Mouse (Mus musculus) heart, embryonic 14.5 days (tissue): ENCODE measurements at regions not wholly inside any gene's neighbourhood (a gene's known extent, or its start where the extent isn't known, plus 50 kb on each side); places are given as distances from the start of the nearest gene placed in this dataset.

Experiments
- ATAC-seq: fragments of 200-750 bp; cut with Nextera tagmentation; 2 replicates; pipeline ENCODE4 v1.8.0; 2017; ENCODE audit warnings: low read depth, moderate TSS enrichment; ENCODE audit not compliant: insufficient number of reproducible peaks, insufficient read depth, low FRiP score
- H3K27ac ChIP-seq, 2 experiments: fragments of 200-500 bp in 1 of 2; fragments of 300-500 bp in 1 of 2; sonication (generic) in 1 of 2; replicated peaks in 1 of 2; 2 replicates each; pipeline ENCODE4 v1.5.1; 2012 to 2014; ENCODE audit warnings: low read depth in 2 of 2, low read length in 2 of 2, control low read depth in 1 of 2, mild to moderate bottlenecking in 1 of 2, mixed read lengths in 1 of 2; ENCODE audit not compliant: control insufficient read depth in 1 of 2, insufficient read depth in 1 of 2
- H3K27me3 ChIP-seq: fragments of 300-500 bp; sonication (generic); 2 replicates; pipeline ENCODE4 v1.6.1; 2014; ENCODE audit warnings: mild to moderate bottlenecking, low read length, control low read depth; ENCODE audit not compliant: control insufficient read depth, insufficient read depth
- H3K36me3 ChIP-seq: fragments of 300-500 bp; sonication (generic); 2 replicates; pipeline ENCODE4 v1.6.1; 2014; ENCODE audit warnings: mild to moderate bottlenecking, control low read depth, low read length, mixed read lengths; ENCODE audit not compliant: control insufficient read depth, insufficient read depth
- H3K4me1 ChIP-seq, 2 experiments: fragments of 200-500 bp in 1 of 2; fragments of 300-500 bp in 1 of 2; sonication (generic) in 1 of 2; 2 replicates each; pipeline ENCODE4 v1.6.1; 2012 to 2014; ENCODE audit warnings: low read length in 2 of 2, control low read depth in 1 of 2, mixed read lengths in 1 of 2; ENCODE audit not compliant: control insufficient read depth in 2 of 2, insufficient read depth in 2 of 2
- H3K4me2 ChIP-seq: fragments of 300-500 bp; sonication (generic); 2 replicates; pipeline ENCODE4 v1.6.1; 2014; ENCODE audit warnings: mild to moderate bottlenecking, low read length
- H3K4me3 ChIP-seq, 2 experiments: fragments of 200-500 bp in 1 of 2; fragments of 300-500 bp in 1 of 2; sonication (generic) in 1 of 2; 2 replicates each; pipeline ENCODE4 v1.5.1; 2012 to 2014; ENCODE audit warnings: low read length in 2 of 2, mild to moderate bottlenecking in 2 of 2, control low read depth in 1 of 2, low read depth in 1 of 2, moderate library complexity in 1 of 2; ENCODE audit not compliant: control insufficient read depth in 1 of 2, insufficient read depth in 1 of 2
- H3K9ac ChIP-seq: fragments of 300-500 bp; sonication (generic); 2 replicates; pipeline ENCODE4 v1.6.1; 2014; ENCODE audit warnings: mild to moderate bottlenecking, low read length
- H3K9me3 ChIP-seq: fragments of 300-500 bp; sonication (generic); 2 replicates; pipeline ENCODE4 v1.6.1; 2016; ENCODE audit warnings: low read length, control low read depth; ENCODE audit not compliant: control insufficient read depth
- WGBS: fragments of 180-500 bp; shearing (Covaris S2); extraction: QIAGEN DNeasy Blood & Tissue Kit; methylation state at CpG from one replicate; pipeline ENCODE4 v1.1.7; 2014; 5-methylcytosine and 5-hydroxymethylcytosine counted together

GRCm38 (mm10) chr5:119169274-119169673 is 501.2 kb upstream of the Tbx3 start:
- no peak overlapping the region for H3K4me2 ChIP-seq
- H3K36me3 ChIP-seq, result no peaks in the 10 kb centered on the region
- no peak overlapping the region for H3K9ac ChIP-seq
- H3K27me3 ChIP-seq, result no peaks in the 10 kb centered on the region
- WGBS, result 90% methylated on average over 7 of the region's 7 CpGs
- no peak overlapping the region for H3K27ac ChIP-seq
- no peaks in the 10 kb centered on the region for H3K9me3 ChIP-seq
- no peak overlapping the region for H3K4me3 ChIP-seq
- no peak for ATAC-seq
- no peaks in the 10 kb centered on the region; a peak in 1 of 4 replicates for H3K4me1 ChIP-seq

- no peak overlapping the region for H3K27ac ChIP-seq
- no peak overlapping the region for H3K4me2 ChIP-seq
- 75% methylated on average over 1 of the region's 1 CpGs for WGBS
- no peaks in the 10 kb centered on the region; a peak in 1 of 4 replicates for H3K4me1 ChIP-seq
- no peak overlapping the region for H3K4me3 ChIP-seq
- no peaks in the 10 kb centered on the region; the same call in 1 of the 2 replicates for H3K27me3 ChIP-seq
- H3K9me3 ChIP-seq, result no peaks in the 10 kb centered on the region
- H3K9ac ChIP-seq, result no peak overlapping the region
- H3K36me3 ChIP-seq, result no peaks in the 10 kb centered on the region
- no peak for ATAC-seq
Observed at GRCm38 (mm10) chr5:119171626-119172025, 498.8 kb upstream of the Tbx3 start.

GRCm38 (mm10) chr5:119178805-119179204 is 491.7 kb upstream of the Tbx3 start:
- 70% methylated on average over 9 of the region's 9 CpGs for WGBS
- no peaks in the 10 kb centered on the region; the same call in 1 of the 2 replicates for H3K27me3 ChIP-seq
- H3K4me1 ChIP-seq, result no peaks in the 10 kb centered on the region
- no peak overlapping the region for H3K27ac ChIP-seq
- H3K4me2 ChIP-seq, result no peak overlapping the region
- ATAC-seq, result no peak
- no peaks in the 10 kb centered on the region for H3K36me3 ChIP-seq
- no peaks in the 10 kb centered on the region for H3K9me3 ChIP-seq
- H3K9ac ChIP-seq, result no peak overlapping the region
- no peak overlapping the region for H3K4me3 ChIP-seq

- H3K36me3 ChIP-seq, result no peaks in the 10 kb centered on the region
- H3K4me2 ChIP-seq, result no peak overlapping the region
- no peak overlapping the region for H3K9ac ChIP-seq
- no peaks in the 10 kb centered on the region for H3K9me3 ChIP-seq
- no peaks in the 10 kb centered on the region for H3K4me1 ChIP-seq
- H3K4me3 ChIP-seq, result no peak overlapping the region
- H3K27me3 ChIP-seq, result no peaks in the 10 kb centered on the region
- H3K27ac ChIP-seq, result no peak overlapping the region
- 43% methylated on average over 5 of the region's 5 CpGs for WGBS
- ATAC-seq, result no peak
Observed at GRCm38 (mm10) chr5:119183545-119184047, 486.9 kb upstream of the Tbx3 start.

GRCm38 (mm10) chr5:119186611-119187010 is 483.9 kb upstream of the Tbx3 start:
- no peaks in the 10 kb centered on the region for H3K4me1 ChIP-seq
- 72% methylated on average over 3 of the region's 3 CpGs for WGBS
- H3K4me2 ChIP-seq, result no peak overlapping the region
- no peak overlapping the region for H3K27ac ChIP-seq
- no peak overlapping the region for H3K4me3 ChIP-seq
- H3K9me3 ChIP-seq, result 0 out of 2 replicates have a peak, but pooled peaks cover 3% of the 10 kb centered on the region
- H3K27me3 ChIP-seq, result no peaks in the 10 kb centered on the region
- no peaks in the 10 kb centered on the region for H3K36me3 ChIP-seq
- H3K9ac ChIP-seq, result no peak overlapping the region
- ATAC-seq, result no peak

- H3K9me3 ChIP-seq, result 0 out of 2 replicates have a peak, but pooled peaks cover 3% of the 10 kb centered on the region
- H3K4me2 ChIP-seq, result no peak overlapping the region
- H3K4me3 ChIP-seq, result no peak overlapping the region
- 63% methylated on average over 6 of the region's 6 CpGs for WGBS
- H3K36me3 ChIP-seq, result no peaks in the 10 kb centered on the region
- no peaks in the 10 kb centered on the region for H3K4me1 ChIP-seq
- H3K27me3 ChIP-seq, result no peaks in the 10 kb centered on the region
- no peak overlapping the region for H3K9ac ChIP-seq
- no peak for ATAC-seq
- H3K27ac ChIP-seq, result no peak overlapping the region
Observed at GRCm38 (mm10) chr5:119188476-119188875, 482.0 kb upstream of the Tbx3 start.

- ATAC-seq, result no peak
- Histone ChIP-seq H3K36me3 (no peaks in the 10 kb centered on the region), H3K27ac (no peak overlapping the region), H3K4me1 (no peaks in the 10 kb centered on the region), H3K4me3 (no peak overlapping the region), H3K27me3 (no peaks in the 10 kb centered on the region; the same call in 1 of the 2 replicates), H3K9me3 (0 out of 2 replicates have a peak, but pooled peaks cover 3% of the 10 kb centered on the region), H3K4me2 (no peak overlapping the region), H3K9ac (no peak overlapping the region)
- WGBS, result 54% methylated on average over 21 of the region's 21 CpGs
Observed at GRCm38 (mm10) chr5:119193699-119194681, 476.5 kb upstream of the Tbx3 start.
